Mouse (Mus musculus) cerebellum, adult 9-10 months (tissue): ENCODE results near the gene Olfr484.
"Not testable (repeated sequence)": the region's sequence is repeated elsewhere in the genome, so short reads cannot be mapped to it uniquely, and the experiment has no call there.

Experiments used
- DNase-seq: peaks from one replicate; pipeline ENCODE4 v3.0.0; 2022

The Olfr484 gene

GRCm38 (mm10) chr7:108127349-108127748 is at the start of gene Olfr484:
Olfr484 (minus strand) TSS chr7:108127449.
- DNase-seq, result no peak

DNA sequence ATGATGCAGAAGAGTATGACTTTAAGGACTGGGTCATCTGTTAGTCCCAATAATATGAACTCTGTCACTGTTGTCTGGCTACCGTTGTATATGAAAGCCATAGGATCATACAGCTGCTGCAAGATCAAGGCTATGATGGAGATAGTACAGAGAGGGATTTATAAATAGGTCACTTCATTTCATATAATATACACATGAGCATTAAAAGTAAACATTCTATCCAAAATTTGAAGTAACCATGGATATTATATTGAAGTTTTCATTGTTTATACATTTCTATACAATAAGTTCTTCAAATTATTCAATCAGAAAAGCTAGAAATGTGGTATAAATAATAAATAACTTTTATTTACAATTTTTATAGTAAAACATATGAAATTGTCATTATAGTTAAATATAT is 45.4 kb upstream of the Olfr484 start, which contains the start of gene Olfr486:
TSS of gene Olfr486 (minus strand) at position 101 of the 400 bp plus-strand sequence.
- DNase-seq, result not testable (repeated sequence)

GRCm38 (mm10) chr7:108159771-108160170 is 32.5 kb upstream of the Olfr484 start, which contains the start of gene Olfr485:
Olfr485 (minus strand) TSS chr7:108159871.
- no peak for DNase-seq

DNA sequence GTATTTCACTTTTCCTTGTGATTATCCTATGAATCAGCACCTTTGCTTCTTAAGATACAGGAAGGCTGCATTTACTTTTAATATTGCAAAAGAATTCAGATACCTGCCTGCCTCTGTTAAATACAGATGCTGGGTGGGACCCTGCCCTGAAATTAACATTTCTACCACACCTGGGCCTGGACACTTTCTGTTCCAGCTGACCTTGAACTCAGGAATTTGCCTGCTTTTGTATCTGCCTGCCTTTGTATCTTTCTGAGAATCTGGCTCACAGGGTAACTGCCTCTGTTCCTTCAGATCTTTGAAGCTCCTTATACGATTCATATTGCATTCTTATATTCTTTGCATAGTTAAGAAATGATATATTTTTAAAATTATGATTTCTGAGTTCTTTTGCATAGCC is 5.8 kb downstream of the Olfr484 start:
- no peak for DNase-seq

- no peak for DNase-seq
Measured at GRCm38 (mm10) chr7:108120681-108121080, 6.6 kb downstream of the Olfr484 start.

DNA sequence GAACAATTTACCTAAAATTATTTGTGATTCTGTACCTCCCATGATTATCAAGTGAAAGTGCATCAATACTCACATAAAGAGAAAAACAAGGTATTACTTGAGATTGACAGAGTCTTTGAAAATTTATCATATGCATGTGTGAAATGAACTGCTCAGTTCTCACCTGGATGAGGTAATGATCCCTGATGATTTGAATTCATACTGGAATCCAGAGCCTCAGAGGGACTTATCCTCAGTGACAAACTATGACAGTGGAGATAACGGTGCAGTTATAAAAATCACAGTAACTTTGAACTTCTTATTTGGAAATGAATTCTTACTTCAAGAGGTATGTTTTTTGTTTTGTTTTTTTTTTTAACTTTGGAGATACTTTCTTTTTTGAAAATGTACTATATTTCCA is 26.7 kb downstream of the Olfr484 start, which contains the start of gene Olfr483:
TSS of gene Olfr483 (plus strand) at position 301 of the 400 bp plus-strand sequence.
- no peak for DNase-seq

- DNase-seq, result no peak
Measured at GRCm38 (mm10) chr7:108097486-108097885, 29.8 kb downstream of the Olfr484 start, which contains the start of gene Olfr482. Olfr482 (minus strand) TSS chr7:108097586.

DNA sequence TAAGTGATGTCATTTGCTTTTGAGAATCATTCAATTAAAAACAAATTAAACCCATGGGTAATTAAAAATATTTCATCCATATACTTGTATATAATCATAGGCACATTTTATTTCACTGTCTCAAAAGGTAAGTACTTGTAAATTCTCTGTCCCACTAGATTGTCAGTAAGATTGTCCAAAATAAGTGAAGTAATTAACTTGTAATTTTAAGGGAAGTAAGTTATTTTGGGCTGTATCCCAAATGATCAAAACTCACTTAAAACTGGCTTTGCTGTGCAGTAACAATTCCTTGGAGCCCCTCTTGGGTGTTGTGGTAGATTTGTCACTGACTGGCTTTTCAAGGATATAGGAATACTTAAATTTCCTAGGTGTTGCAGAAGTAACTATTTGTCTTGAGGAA is 47.7 kb downstream of the Olfr484 start, which contains the start of gene Olfr481:
TSS of gene Olfr481 (plus strand) at position 301 of the 400 bp plus-strand sequence.
- DNase-seq, result no peak
